Mouse (Mus musculus) thymus, postnatal 36 days (tissue): Measurements from ENCODE around the gene Slc4a3.

ENCODE experiments used
- DNase-seq, 2 experiments: peaks; one replicate each; pipeline ENCODE4 v3.0.0; 2022; ENCODE audit warnings: mixed read lengths in 2 of 2

The Slc4a3 gene

DNA sequence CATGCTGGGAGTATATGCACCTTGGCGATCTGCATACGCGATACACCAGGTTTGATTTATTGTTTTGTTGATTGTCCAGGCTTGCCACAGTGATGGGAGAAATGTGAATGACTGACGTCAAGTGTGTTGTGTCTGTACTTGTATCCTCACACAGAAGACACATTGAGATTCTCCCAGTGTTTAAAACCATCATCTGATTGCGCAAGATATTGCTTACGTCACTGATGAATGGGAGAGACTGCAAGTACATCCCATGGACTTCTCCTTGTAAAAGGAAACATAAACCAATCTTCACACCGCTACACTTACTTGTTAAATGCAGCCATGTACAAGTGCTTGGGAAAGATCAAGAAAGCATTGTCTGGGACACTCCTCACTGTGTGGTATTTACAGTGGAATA lies 62.2 kb downstream of the Slc4a3 start:
- DNase-seq: no peak

DNA sequence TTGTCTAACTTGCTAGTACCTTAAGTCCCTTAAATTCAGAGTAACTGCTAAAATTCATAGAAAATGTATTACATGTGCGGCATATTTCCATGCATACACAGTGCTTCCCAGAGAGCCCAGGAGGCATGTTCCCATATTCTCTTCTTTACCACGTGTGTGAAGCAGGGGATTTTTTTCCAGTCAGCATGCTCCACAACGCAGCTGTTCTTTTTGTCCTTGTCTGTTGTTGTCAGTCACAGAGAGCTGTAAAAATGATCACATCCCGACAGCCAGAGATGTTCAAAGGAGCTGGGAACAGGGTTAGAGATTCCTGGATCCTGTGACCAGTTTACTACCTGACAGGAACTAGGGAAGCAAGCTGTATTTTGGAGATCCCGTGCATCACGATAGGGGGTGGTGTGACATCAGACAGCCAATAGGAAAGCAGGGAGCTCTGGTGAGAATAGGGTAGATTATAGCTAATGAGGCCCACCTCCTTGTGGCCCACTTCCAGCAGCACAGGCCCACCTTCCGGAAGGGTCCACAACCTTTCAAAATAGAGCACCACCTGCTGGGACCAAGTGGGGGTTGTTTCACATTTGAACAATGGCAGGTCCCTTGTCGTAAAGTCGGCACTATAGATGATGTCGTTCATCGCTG lies 62.7 kb downstream of the Slc4a3 start:
- DNase-seq: no peak

DNA sequence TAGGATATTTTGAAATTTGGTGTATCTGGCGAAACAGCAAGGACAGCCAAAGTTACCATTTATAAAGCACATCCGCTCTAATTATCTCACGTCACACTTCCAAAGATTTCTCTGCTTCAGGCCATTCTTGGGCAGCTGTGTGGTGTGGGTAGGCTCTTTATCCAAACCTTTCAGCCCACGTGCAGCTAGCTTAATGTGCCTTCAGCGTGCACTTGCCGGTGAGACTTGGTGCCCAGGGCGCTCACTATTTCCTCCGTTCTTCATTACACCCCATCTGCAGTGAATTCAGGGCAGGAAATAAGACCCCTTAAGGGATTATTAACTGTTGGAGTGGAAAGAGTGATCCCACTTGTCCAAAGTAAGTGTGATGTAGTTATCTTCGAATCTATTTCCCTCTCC lies 63.2 kb downstream of the Slc4a3 start:
- DNase-seq: no peak

DNA sequence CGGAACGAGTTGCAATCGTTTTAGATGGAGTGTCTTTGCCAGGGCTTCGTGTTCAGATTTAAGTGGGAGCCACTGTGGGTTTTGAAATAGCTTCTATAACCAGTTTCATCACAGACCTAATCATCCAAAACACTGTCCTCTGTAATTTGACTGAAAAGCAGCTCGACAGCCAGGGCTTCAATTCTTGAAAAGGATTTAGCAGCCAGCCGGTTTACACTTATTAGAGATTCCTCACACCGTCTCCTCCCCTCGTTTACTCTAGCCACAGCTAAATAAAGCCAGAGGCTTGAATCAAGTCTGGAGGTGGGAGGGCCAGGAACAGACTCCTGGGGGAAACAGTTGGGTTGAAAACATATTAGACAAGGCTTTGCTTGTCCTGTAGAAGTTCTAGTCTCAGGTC lies 64.5 kb downstream of the Slc4a3 start:
- DNase-seq: no peak
